Mouse (Mus musculus): ENCODE measurements around the gene Nectin1. TPM values are rescaled to one million over a fixed set of nuclear protein-coding genes. Genes with fewer than 3 reads are reported as not detected.

The Nectin1 gene
- total and polyA plus RNA-seq, 3 experiments: 3.9 to 6.2 TPM; not detected in 1

DNA sequence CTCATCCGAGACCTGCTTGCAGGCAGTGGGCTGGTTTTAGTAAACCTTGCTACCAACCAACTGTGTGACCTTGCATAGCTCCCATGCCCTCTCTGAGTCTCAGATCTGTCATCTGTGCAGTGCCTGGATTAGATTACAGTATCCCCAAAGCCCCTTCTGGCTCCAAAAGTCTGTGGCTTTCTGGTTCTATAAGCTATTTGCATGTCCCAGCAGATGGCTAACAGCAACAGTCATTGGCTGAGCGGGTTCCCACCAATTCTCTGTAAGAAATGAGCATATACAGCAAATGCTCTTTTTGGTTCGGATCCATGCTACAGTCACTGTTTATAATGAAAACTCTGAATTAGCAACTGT is 43.6 kb upstream of the Nectin1 start:
- Histone ChIP-seq H3K36me3 (ENCODE audit: control insufficient read depth in 1 of 2, insufficient read depth in 2 of 2, low read length in 2 of 2) (no peaks in the 10 kb centered on the region), H3K4me3 (ENCODE audit: control insufficient read depth in 1 of 2, insufficient read depth in 1 of 2, low read depth in 2 of 2, low read length in 2 of 2) (no peak overlapping the region), H3K9me3 (replicated peaks; ENCODE audit: insufficient read depth, low read length) (no peaks in the 10 kb centered on the region), H3K9ac (ENCODE audit: control insufficient read depth, low read depth, low read length, poor library complexity, severe bottlenecking) (no peak overlapping the region), H3K27ac (ENCODE audit: control insufficient read depth, low read depth, low read length) (no peak overlapping the region), H3K79me2 (ENCODE audit: control insufficient read depth, insufficient read depth, low read length, poor library complexity) (no peaks in the 10 kb centered on the region), H3K4me1 (ENCODE audit: control insufficient read depth in 1 of 2, insufficient read depth in 2 of 2, low read length in 2 of 2) (no peaks in the 10 kb centered on the region), H3K27me3 (ENCODE audit: control insufficient read depth in 1 of 2, insufficient read depth in 2 of 2, low read length in 2 of 2) (no peaks in the 10 kb centered on the region; a peak in 1 of 4 replicates)
- TF ChIP-seq SIN3A (IDR thresholded peaks at IDR 0.05; ENCODE audit: low read length): no peak
- TF ChIP-seq POLR2AphosphoS2 (IDR thresholded peaks at IDR 0.05; ENCODE audit: low read length): no peak
- no peak for TF ChIP-seq MYC (IDR thresholded peaks at IDR 0.05; ENCODE audit: low read depth, low read length)
- TF ChIP-seq TAL1 (IDR thresholded peaks at IDR 0.05; ENCODE audit: low read length): no peak
- no peak for TF ChIP-seq CHD1 (IDR thresholded peaks at IDR 0.05; ENCODE audit: low read depth, low read length)
- TF ChIP-seq GABPA (IDR thresholded peaks at IDR 0.05; ENCODE audit: low read depth, low read length): no peak
- no peak for TF ChIP-seq ETS1 (IDR thresholded peaks at IDR 0.05; ENCODE audit: low read depth, low read length)
- TF ChIP-seq USF1 (IDR thresholded peaks at IDR 0.05; ENCODE audit: low read depth, low read length): no peak
- TF ChIP-seq BHLHE40 (IDR thresholded peaks at IDR 0.05; ENCODE audit: borderline replicate concordance, low read depth, low read length): no peak
- TF ChIP-seq ZNF384 (IDR thresholded peaks at IDR 0.05; ENCODE audit: low read depth, low read length): no peak
- no peak for TF ChIP-seq EP300 (IDR thresholded peaks at IDR 0.05; ENCODE audit: low read depth in 1 of 2, low read length in 2 of 2)
- no peak for TF ChIP-seq CHD2 (IDR thresholded peaks at IDR 0.05; ENCODE audit: low read length)
- no peak for TF ChIP-seq MAZ (IDR thresholded peaks at IDR 0.05; ENCODE audit: low read depth, low read length)
- TF ChIP-seq TCF12 (IDR thresholded peaks at IDR 0.05; ENCODE audit: low read depth, low read length): no peak
- DNase-seq (ENCODE audit: low read depth, low spot score): no peak

DNA sequence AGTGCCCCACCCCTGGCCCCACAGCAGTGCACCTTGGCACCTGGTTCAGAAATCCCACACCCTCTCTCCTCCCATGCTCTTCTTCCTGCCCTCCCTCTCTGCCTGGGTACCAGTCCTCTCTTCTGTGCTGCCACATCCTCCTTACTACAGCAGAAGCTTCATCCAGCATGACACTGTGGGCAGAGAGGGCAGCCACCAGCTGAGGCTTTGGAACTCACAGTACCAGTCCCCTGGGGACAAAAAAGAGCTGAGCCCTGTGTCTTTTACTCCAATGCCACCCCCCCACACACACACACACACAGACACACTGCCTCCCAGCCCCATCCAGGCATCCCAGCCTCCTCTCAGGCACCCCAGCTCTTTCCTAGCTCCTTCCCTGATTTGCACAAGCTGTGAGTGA is 42.0 kb upstream of the Nectin1 start:
- TF ChIP-seq SIN3A (IDR thresholded peaks at IDR 0.05; ENCODE audit: low read length) (no peak), NRF1 (IDR thresholded peaks at IDR 0.05; ENCODE audit: insufficient read depth, low read depth, low read length, poor library complexity, severe bottlenecking) (no peak), CHD2 (IDR thresholded peaks at IDR 0.05; ENCODE audit: low read length) (no peak), USF2 (IDR thresholded peaks at IDR 0.05; ENCODE audit: borderline replicate concordance in 1 of 2, insufficient read depth in 1 of 2, low read depth in 1 of 2, low read length in 2 of 2) (no peak), TBP (IDR thresholded peaks at IDR 0.05; ENCODE audit: low read depth, low read length) (no peak), ZKSCAN1 (IDR thresholded peaks at IDR 0.05; ENCODE audit: low read depth, low read length) (no peak), CHD1 (IDR thresholded peaks at IDR 0.05; ENCODE audit: low read depth, low read length) (no peak), MXI1 (IDR thresholded peaks at IDR 0.05; ENCODE audit: low read depth, low read length) (no peak), TCF12 (IDR thresholded peaks at IDR 0.05; ENCODE audit: low read depth, low read length) (no peak)
- Histone ChIP-seq H3K27me3 (ENCODE audit: control insufficient read depth in 1 of 2, insufficient read depth in 2 of 2, low read length in 2 of 2) (no peaks in the 10 kb centered on the region; a peak in 1 of 4 replicates), H3K79me2 (ENCODE audit: control insufficient read depth, insufficient read depth, low read length, poor library complexity) (no peaks in the 10 kb centered on the region), H3K9me3 (replicated peaks; ENCODE audit: insufficient read depth, low read length) (no peaks in the 10 kb centered on the region), H3K27ac (ENCODE audit: control insufficient read depth, low read depth, low read length) (no peak overlapping the region), H3K9ac (ENCODE audit: control insufficient read depth, low read depth, low read length, poor library complexity, severe bottlenecking) (no peak overlapping the region), H3K4me3 (ENCODE audit: control insufficient read depth in 1 of 2, insufficient read depth in 1 of 2, low read depth in 2 of 2, low read length in 2 of 2) (no peak overlapping the region), H3K4me1 (ENCODE audit: control insufficient read depth in 1 of 2, insufficient read depth in 2 of 2, low read length in 2 of 2) (no peaks in the 10 kb centered on the region), H3K36me3 (ENCODE audit: control insufficient read depth in 1 of 2, insufficient read depth in 2 of 2, low read length in 2 of 2) (no peaks in the 10 kb centered on the region)
- DNase-seq (ENCODE audit: low read depth, low spot score): no peak
